Mouse (Mus musculus) left cerebral cortex, postnatal 10 days (tissue): ENCODE results near the gene Psma4. TPM values are rescaled to one million over a fixed set of nuclear protein-coding genes. Genes with fewer than 3 reads are reported as not detected.
"Not testable (repeated sequence)": the region's sequence is repeated elsewhere in the genome, so short reads cannot be mapped to it uniquely, and the experiment has no call there.

ENCODE experiments used
- DNase-seq, 2 experiments: peaks; one replicate each; pipeline ENCODE4 v3.0.0; 2021 to 2022; ENCODE audit warnings: low spot score in 2 of 2, mixed read lengths in 1 of 2; ENCODE audit errors: extremely low spot score in 1 of 2
- intact Hi-C: fragments of 180-260 bp; cut with DNase I; formaldehyde crosslinking; loops from one replicate; pipeline ENCODE4 v1.15.1; 2025
- total RNA-seq, 2 experiments: library from RNA; stranded (reverse); gene quantifications; 2 replicates each; pipeline ENCODE4 v1.2.3; 2021

Psma4 gene
- 100 to 1,000 TPM; 146 to 151 TPM for total RNA-seq

- peak; percentile 86 to 95 for DNase-seq
- intact Hi-C loops = loop anchor here (5.0 kb wide), 1 partner anchor 33 kb away; the partner anchor contains the start of gene Hykk
These were observed at the start of gene Psma4, which contains the start of gene AY074887 for GRCm38 (mm10) chr9:54950575-54951321. Gene Psma4, plus strand, starts transcription at chr9:54950790. Gene AY074887, minus strand, starts transcription at chr9:54950998.

GRCm38 (mm10) chr9:54909446-54909845 lies 41.1 kb upstream of the Psma4 start:
- DNase-seq = no peak
- intact Hi-C loops = no loop called here

GRCm38 (mm10) chr9:54915576-54915975 lies 35.0 kb upstream of the Psma4 start:
- no peak for DNase-seq
- intact Hi-C loops = loop anchor here (5.0 kb wide), 1 partner anchor 37 kb away; the partner anchor contains the start of genes AY074887 and Psma4

DNA sequence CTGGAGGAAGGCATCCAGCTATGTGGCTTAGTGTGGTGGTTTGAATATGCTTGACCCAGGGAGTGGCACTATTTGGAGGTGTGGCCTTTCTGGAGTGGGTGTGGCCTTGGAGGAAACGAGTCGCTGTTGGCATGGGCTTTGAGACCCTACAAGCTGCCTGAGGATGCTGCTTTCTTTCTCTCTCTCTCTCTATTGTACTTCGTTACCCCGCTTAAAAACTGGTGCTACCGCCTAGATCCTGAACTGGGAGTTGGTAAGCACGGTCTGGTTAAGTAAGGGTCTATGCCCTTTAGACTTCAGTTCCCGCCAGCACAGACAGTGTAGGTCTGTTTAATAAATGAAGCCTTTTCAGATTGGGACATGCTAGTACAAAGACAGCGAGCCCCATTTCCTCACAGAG lies 34.2 kb upstream of the Psma4 start:
- intact Hi-C loops = loop anchor here (5.0 kb wide), 1 partner anchor 36 kb away; the partner anchor contains the start of genes AY074887 and Psma4
- DNase-seq = no peak

DNA sequence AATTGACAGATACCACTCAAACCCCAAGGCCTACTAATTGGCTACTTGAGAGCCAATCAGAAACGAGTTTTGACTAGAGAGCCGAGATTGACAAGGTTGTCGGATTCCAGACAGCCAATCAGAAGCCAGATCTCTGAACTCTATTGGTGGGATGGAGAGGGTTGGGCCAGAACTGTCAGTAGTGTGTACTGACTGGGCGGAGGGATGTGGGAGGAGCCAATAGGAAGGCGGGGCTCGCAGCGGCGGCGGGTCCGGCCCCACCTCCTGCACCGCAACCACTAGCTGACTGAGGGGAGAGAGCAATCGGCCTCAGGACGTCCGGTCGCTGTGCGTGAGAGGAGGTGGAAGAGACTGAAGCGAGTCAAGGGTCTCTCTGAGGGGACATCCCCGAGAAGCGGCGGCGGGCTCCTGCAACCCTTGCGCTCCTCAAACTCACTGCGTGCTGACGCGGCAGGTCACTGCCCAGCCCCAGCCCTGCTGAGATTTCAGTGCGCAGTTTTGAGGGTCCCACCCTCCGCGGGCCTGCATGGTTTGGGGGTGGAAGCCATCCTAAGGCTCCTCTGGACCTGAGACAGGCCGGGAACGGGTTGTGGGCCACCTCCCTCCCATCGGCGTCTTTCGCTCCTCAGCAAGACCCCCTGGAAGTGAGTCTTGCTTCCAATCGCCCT lies 33.4 kb upstream of the Psma4 start, which contains the start of gene Hykk:
Hykk (plus strand) TSS at position 274 of the 668 bp plus-strand sequence.
- intact Hi-C loops = loop anchor here (5.0 kb wide), 1 partner anchor 35 kb away; the partner anchor contains the start of genes AY074887 and Psma4
- peak; percentile 93 to 95 for DNase-seq

- no peak for DNase-seq
- intact Hi-C loops = loop anchor here (5.0 kb wide), 1 partner anchor 34 kb away; the partner anchor contains the start of genes AY074887 and Psma4
These were observed 32.4 kb upstream of the Psma4 start for GRCm38 (mm10) chr9:54918191-54918590.

DNA sequence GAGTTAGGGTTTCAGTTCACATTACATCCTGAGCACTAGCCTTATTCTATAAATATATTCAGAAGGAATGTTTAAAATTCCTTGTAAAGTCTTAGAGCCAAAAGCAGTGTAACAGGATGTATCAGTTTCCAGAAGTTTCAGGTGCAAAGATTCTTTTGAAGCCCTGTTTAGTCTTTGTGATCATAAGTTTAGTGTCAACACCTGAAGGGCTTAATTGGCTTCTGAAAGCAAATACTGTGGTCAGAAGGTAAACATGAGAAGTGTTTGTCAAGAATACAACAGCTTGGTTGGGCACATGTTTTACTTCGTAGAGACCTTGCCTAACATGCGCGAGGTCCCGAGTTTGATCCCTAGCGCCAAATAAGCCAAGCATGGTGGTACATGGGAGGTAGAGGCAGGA lies 31.8 kb upstream of the Psma4 start:
- intact Hi-C loops = loop anchor here (5.0 kb wide), 1 partner anchor 34 kb away; the partner anchor contains the start of genes AY074887 and Psma4
- no peak for DNase-seq

DNA sequence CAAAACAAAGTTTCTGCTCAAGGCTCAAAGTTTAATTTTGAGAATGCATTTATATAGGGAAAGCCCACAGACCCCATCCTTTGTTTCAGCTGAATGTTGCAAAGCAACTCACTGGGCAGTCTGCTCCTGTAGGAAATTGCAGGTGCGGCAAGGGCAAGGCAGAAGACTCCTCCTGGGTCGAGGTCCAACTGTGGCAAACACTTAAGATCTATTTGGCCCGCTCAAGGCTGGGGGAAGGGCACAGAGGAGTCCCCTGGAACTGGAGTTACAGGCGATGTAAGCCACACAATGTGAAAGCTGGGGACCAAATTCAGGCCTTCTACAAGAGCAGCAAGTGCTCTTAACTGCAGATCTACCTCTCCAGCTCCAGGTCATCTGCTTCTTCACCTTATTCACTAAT lies 30.6 kb upstream of the Psma4 start:
- intact Hi-C loops = loop anchor here (5.0 kb wide), 1 partner anchor 32 kb away; the partner anchor contains the start of genes AY074887 and Psma4
- DNase-seq = no peak

GRCm38 (mm10) chr9:54930741-54931140 lies 19.8 kb upstream of the Psma4 start:
- DNase-seq = no peak
- intact Hi-C loops = no loop called here

DNA sequence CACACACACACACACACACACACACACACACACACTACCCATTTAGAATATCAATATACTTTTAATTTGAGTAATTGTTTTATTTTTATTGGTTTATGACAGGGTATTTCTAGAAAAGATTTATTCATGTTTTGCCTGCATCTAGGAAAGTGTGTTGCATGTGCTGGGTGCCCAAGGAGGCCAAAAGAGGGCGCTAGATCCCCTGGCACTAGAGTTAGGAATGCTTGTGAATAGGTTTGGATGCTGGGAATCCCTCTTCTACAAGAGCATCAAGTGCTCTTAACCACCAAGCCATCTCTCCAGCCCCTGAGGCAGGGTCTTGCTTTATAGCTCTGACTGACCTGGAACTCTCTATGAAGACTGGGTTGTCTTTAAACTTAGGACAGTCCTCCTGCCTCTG lies 18.8 kb upstream of the Psma4 start:
- no peak for DNase-seq

GRCm38 (mm10) chr9:54932379-54932778 lies 18.2 kb upstream of the Psma4 start:
- DNase-seq = no peak
- intact Hi-C loops = no loop called here

More for the DNA sequence above, 18.8 kb upstream of the Psma4 start:
- intact Hi-C loops = no loop called here

- intact Hi-C loops = no loop called here
- no peak for DNase-seq
These were observed 8.5 kb upstream of the Psma4 start for GRCm38 (mm10) chr9:54942071-54942470.

DNA sequence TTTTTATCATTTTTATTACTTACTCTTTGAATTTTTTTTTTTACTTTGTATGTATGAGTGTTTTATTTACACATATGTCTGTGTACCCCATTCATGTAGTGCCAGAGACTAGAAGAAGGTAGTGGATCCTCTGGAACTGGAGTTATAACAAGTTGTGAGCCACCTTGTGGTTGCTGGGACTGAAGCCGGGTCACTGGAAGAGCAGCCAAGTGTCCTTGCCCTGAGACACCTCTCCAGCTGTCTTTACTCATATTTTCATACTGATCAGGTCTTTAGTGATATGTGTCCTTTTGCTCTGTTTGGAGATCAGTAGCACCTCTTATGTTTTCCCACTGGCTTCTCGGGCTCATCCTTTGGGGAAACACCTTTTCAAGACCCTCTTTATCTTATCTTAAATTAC lies 6.1 kb upstream of the Psma4 start:
- DNase-seq = no peak
- intact Hi-C loops = no loop called here

DNA sequence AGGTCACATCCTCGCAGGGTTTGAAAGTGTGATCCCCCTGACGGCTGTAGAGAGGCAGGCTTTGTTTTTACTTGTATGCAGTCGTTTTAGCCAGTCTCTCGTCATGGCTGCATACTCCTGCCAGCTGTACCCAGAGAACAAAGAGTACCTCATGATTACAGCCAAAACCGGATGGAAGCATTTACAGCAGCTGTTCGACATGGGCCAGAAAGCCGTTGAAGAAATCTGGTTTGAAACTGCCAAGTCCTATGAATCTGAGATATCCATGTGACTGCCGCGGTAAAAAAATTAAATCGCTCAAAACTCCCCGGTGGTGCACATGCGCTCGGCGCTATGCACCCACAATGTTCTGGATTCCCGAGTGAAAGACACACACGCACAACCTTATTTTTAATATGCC lies 4.3 kb upstream of the Psma4 start:
- intact Hi-C loops = no loop called here
- no peak for DNase-seq

GRCm38 (mm10) chr9:54949465-54949864 lies 1.1 kb upstream of the Psma4 start:
- intact Hi-C loops = no loop called here
- no peak for DNase-seq

GRCm38 (mm10) chr9:54950162-54950561 lies 428 bp upstream of the Psma4 start:
- intact Hi-C loops = loop anchor here (5.0 kb wide), 1 partner anchor 33 kb away; the partner anchor contains the start of gene Hykk

GRCm38 (mm10) chr9:54961059-54961458 lies 10.5 kb downstream of the Psma4 start:
- intact Hi-C loops = no loop called here
- no peak for DNase-seq

More at GRCm38 (mm10) chr9:54950162-54950561, 428 bp upstream of the Psma4 start:
- DNase-seq = not testable (repeated sequence)

- intact Hi-C loops = no loop called here
- no peak for DNase-seq
These were observed 13.1 kb downstream of the Psma4 start for GRCm38 (mm10) chr9:54963669-54964068.

DNA sequence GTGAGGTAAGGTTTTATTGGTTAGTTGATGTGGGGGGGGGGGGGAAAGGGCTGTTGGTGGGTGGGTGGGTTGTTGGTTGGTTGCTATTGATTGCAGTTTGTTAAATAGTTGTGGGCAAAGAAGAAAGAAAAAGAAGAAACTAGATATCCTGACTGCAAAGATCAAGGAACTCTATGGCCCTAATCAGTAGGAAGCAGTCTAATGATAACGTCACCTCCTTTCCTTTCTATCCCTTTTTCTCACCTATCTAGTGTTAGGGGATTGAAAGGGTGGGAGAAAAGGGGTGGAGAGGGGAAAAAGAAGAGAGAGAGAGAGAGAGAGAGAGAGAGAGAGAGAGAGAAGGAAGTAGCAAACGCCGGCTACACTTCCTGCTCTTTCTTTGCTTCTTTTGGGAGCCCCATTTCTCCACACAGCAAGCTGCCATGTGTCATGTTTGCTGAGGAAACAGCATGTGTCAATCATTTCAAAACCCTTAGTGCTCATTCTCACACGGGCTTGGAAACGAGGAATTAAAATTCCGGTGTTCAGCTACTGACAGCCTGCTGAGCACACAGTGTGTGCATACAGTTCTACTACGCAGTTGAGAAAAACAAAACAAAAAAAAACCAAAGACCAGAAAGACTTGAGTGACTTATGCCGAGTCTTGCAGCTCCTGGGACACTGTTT lies 19.5 kb downstream of the Psma4 start:
- DNase-seq = no peak
- intact Hi-C loops = no loop called here
